Mouse (Mus musculus) hindbrain, embryonic 16.5 days (tissue): Measurements from ENCODE around the gene Slc35f1. TPM values are rescaled to one million over a fixed set of nuclear protein-coding genes. Genes with fewer than 3 reads are reported as not detected.
"Not testable (repeated sequence)": the region's sequence is repeated elsewhere in the genome, so short reads cannot be mapped to it uniquely, and the experiment has no call there.

Experiments used
- ATAC-seq: fragments of 200-750 bp; cut with Nextera tagmentation; 2 replicates; pipeline ENCODE4 v1.8.0; 2017; ENCODE audit warnings: moderate TSS enrichment, moderate library complexity
- H3K27ac ChIP-seq: fragments of 300-500 bp; sonication (generic); 2 replicates; pipeline ENCODE4 v1.5.1; 2014; ENCODE audit warnings: low read depth, mild to moderate bottlenecking, control low read depth, low read length, moderate library complexity
- H3K27me3 ChIP-seq: fragments of 300-500 bp; sonication (generic); replicated peaks from 2 replicates; pipeline ENCODE4 v1.6.1; 2014; ENCODE audit warnings: low read length; ENCODE audit not compliant: control insufficient read depth, insufficient read depth
- H3K36me3 ChIP-seq: fragments of 300-500 bp; sonication (generic); 2 replicates; pipeline ENCODE4 v1.6.1; 2014; ENCODE audit warnings: mild to moderate bottlenecking, low read length, moderate library complexity, mixed read lengths; ENCODE audit not compliant: control insufficient read depth, insufficient read depth
- H3K4me1 ChIP-seq: fragments of 300-500 bp; sonication (generic); 2 replicates; pipeline ENCODE4 v1.6.1; 2014; ENCODE audit warnings: low read depth, low read length; ENCODE audit not compliant: control insufficient read depth, insufficient read depth
- H3K4me2 ChIP-seq: fragments of 300-500 bp; sonication (generic); 2 replicates; pipeline ENCODE4 v1.6.1; 2014; ENCODE audit warnings: mild to moderate bottlenecking, low read length, control low read depth, moderate library complexity
- H3K4me3 ChIP-seq: fragments of 300-500 bp; sonication (generic); 2 replicates; pipeline ENCODE4 v1.5.1; 2014; ENCODE audit warnings: mild to moderate bottlenecking, low read length, control low read depth, moderate library complexity
- H3K9ac ChIP-seq: fragments of 300-500 bp; sonication (generic); 2 replicates; pipeline ENCODE4 v1.6.1; 2014; ENCODE audit warnings: low read depth, mild to moderate bottlenecking, control low read depth, low read length, moderate library complexity
- H3K9me3 ChIP-seq: fragments of 300-500 bp; sonication (generic); 2 replicates; pipeline ENCODE4 v1.6.1; 2014; ENCODE audit warnings: mild to moderate bottlenecking, low read length, moderate library complexity; ENCODE audit not compliant: control insufficient read depth
- WGBS: fragments of 180-500 bp; shearing (Covaris S2); extraction: QIAGEN DNeasy Blood & Tissue Kit; methylation state at CpG from one replicate; pipeline ENCODE4 v1.1.7; 2014; 5-methylcytosine and 5-hydroxymethylcytosine counted together
- polyA plus RNA-seq: library from polyadenylated mRNA; unstranded; fragments of >200 nt; fragmentation: Nextera tagmentation; extraction: Ambion mirVana; gene quantifications from 2 replicates; pipeline ENCODE4 v1.2.1, GENCODE M21; 2015

Gene Slc35f1
- polyA plus RNA-seq, 1 experiment from 2014 or later, result 36.2 TPM

GRCm38 (mm10) chr10:52877263-52878021 lies 187.1 kb downstream of the Slc35f1 start:
- Histone ChIP-seq H3K4me1 (peaks cover 2% of the 10 kb centered on the region; the same call in 1 of the 2 replicates), H3K27me3 (no peaks in the 10 kb centered on the region), H3K9me3 (no peaks in the 10 kb centered on the region), H3K36me3 (no peaks in the 10 kb centered on the region), H3K4me2 (no peak overlapping the region), H3K4me3 (no peak overlapping the region), H3K27ac (no peak overlapping the region), H3K9ac (no peak overlapping the region)
- peak; percentile 53 for ATAC-seq
- 25% methylated on average over 6 of the region's 6 CpGs for WGBS

GRCm38 (mm10) chr10:52878093-52878801 lies 187.9 kb downstream of the Slc35f1 start:
- Histone ChIP-seq H3K4me3 (no peak overlapping the region), H3K4me2 (no peak overlapping the region), H3K27me3 (no peaks in the 10 kb centered on the region), H3K27ac (no peak overlapping the region), H3K4me1 (peaks cover 2% of the 10 kb centered on the region; the same call in 1 of the 2 replicates), H3K9ac (no peak overlapping the region), H3K9me3 (no peaks in the 10 kb centered on the region), H3K36me3 (no peaks in the 10 kb centered on the region)
- WGBS, result 31% methylated on average over 4 of the region's 4 CpGs
- ATAC-seq, result peak; percentile 66

GRCm38 (mm10) chr10:52896724-52897123 lies 206.4 kb downstream of the Slc35f1 start:
- H3K27ac ChIP-seq, H3K4me3 ChIP-seq, H3K9me3 ChIP-seq, H3K9ac ChIP-seq, H3K36me3 ChIP-seq, H3K4me2 ChIP-seq, H3K27me3 ChIP-seq, H3K4me1 ChIP-seq, ATAC-seq: not testable (repeated sequence)

- peak; percentile 72 for ATAC-seq
- no peaks in the 10 kb centered on the region for H3K36me3 ChIP-seq
Measured at GRCm38 (mm10) chr10:52904914-52905313, 214.6 kb downstream of the Slc35f1 start.

GRCm38 (mm10) chr10:52911762-52912161 lies 221.4 kb downstream of the Slc35f1 start:
- Histone ChIP-seq H3K4me3 (no peak overlapping the region), H3K4me1 (no peaks in the 10 kb centered on the region), H3K27ac (no peak overlapping the region), H3K4me2 (no peak overlapping the region), H3K36me3 (no peaks in the 10 kb centered on the region), H3K27me3 (no peaks in the 10 kb centered on the region), H3K9ac (no peak overlapping the region), H3K9me3 (no peaks in the 10 kb centered on the region)
- 81% methylated on average over 2 of the region's 2 CpGs for WGBS
- no peak for ATAC-seq

More at GRCm38 (mm10) chr10:52904914-52905313, 214.6 kb downstream of the Slc35f1 start:
- Histone ChIP-seq H3K9me3 (no peaks in the 10 kb centered on the region), H3K4me3 (no peak overlapping the region), H3K4me2 (no peak overlapping the region), H3K9ac (no peak overlapping the region), H3K27me3 (no peaks in the 10 kb centered on the region), H3K27ac (no peak overlapping the region), H3K4me1 (no peaks in the 10 kb centered on the region)
- 58% methylated on average over 2 of the region's 2 CpGs for WGBS

- no peaks in the 10 kb centered on the region for H3K27me3 ChIP-seq
- H3K4me2 ChIP-seq, result no peak overlapping the region
- H3K36me3 ChIP-seq, result no peaks in the 10 kb centered on the region
- H3K9ac ChIP-seq, result no peak overlapping the region
- H3K9me3 ChIP-seq, result no peaks in the 10 kb centered on the region
- H3K27ac ChIP-seq, result no peak overlapping the region
- no peak overlapping the region for H3K4me3 ChIP-seq
- 43% methylated on average over 5 of the region's 5 CpGs for WGBS
- H3K4me1 ChIP-seq, result no peaks in the 10 kb centered on the region
- ATAC-seq, result 0 out of 2 replicates have a peak, but pooled peaks have one; percentile 31
Measured at GRCm38 (mm10) chr10:52918715-52919114, 228.4 kb downstream of the Slc35f1 start.

GRCm38 (mm10) chr10:52923143-52923542 lies 232.8 kb downstream of the Slc35f1 start:
- H3K9me3 ChIP-seq, result no peaks in the 10 kb centered on the region
- 66% methylated on average over 8 of the region's 8 CpGs for WGBS
- H3K9ac ChIP-seq, result no peak overlapping the region
- ATAC-seq, result no peak
- no peaks in the 10 kb centered on the region for H3K36me3 ChIP-seq
- H3K4me2 ChIP-seq, result no peak overlapping the region
- no peaks in the 10 kb centered on the region for H3K4me1 ChIP-seq
- no peaks in the 10 kb centered on the region for H3K27me3 ChIP-seq
- no peak overlapping the region for H3K27ac ChIP-seq
- H3K4me3 ChIP-seq, result no peak overlapping the region

- Histone ChIP-seq H3K27me3 (no peaks in the 10 kb centered on the region), H3K9ac (no peak overlapping the region), H3K27ac (no peak overlapping the region), H3K9me3 (no peaks in the 10 kb centered on the region), H3K4me1 (no peaks in the 10 kb centered on the region), H3K4me2 (no peak overlapping the region), H3K4me3 (no peak overlapping the region), H3K36me3 (no peaks in the 10 kb centered on the region)
- ATAC-seq, result no peak
- WGBS, result 70% methylated on average over 3 of the region's 3 CpGs
Measured at GRCm38 (mm10) chr10:52926330-52926729, 236.0 kb downstream of the Slc35f1 start.

- 46% methylated on average over 1 of the region's 1 CpGs for WGBS
- no peak for ATAC-seq
Measured at GRCm38 (mm10) chr10:52932159-52932558, 241.8 kb downstream of the Slc35f1 start.

More at GRCm38 (mm10) chr10:52932159-52932558, 241.8 kb downstream of the Slc35f1 start:
- Histone ChIP-seq H3K4me1 (no peaks in the 10 kb centered on the region), H3K9me3 (no peaks in the 10 kb centered on the region), H3K27me3 (no peaks in the 10 kb centered on the region), H3K36me3 (no peaks in the 10 kb centered on the region), H3K4me2 (no peak overlapping the region), H3K9ac (no peak overlapping the region), H3K4me3 (no peak overlapping the region), H3K27ac (no peak overlapping the region)
